Mouse (Mus musculus): ENCODE measurements around the gene Mrpl52. TPM values are rescaled to one million over a fixed set of nuclear protein-coding genes. Genes with fewer than 3 reads are reported as not detected.

Mrpl52 gene
- polyA plus RNA-seq, 2 experiments: 177 to 218 TPM

DNA sequence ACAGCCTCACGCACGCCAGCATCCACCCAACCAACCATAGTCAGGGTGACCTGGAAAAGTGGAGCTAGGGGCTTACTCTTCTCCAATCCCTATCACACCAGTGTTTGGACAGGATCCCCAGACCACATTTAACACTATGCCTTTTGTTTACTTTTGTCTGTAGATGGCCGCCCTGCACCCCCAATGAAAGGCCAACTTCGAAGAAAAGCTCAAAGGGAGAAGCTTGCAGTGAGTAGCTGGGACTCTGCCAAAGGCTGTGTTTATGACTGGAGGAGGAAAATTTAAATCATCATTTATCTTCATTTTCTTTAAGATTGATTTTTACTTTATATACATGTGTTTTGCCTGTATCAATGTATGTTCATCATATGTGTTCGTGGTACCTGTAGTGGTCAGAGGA is 1.7 kb downstream of the Mrpl52 start:
- no peaks in the 10 kb centered on the region for H3K9me3 ChIP-seq (ENCODE audit: control insufficient read depth, low read length)
- no peak overlapping the region for H3K4me3 ChIP-seq (ENCODE audit: insufficient read depth in 1 of 2, low read depth in 2 of 2, low read length in 2 of 2)
- H3K27ac ChIP-seq: no peak overlapping the region
- TF ChIP-seq CTCF (IDR thresholded peaks at IDR 0.05; ENCODE audit: low read depth): no peak
- no peak for TF ChIP-seq EP300 (IDR thresholded peaks at IDR 0.05; ENCODE audit: low read depth)
- H3K27me3 ChIP-seq (ENCODE audit: control insufficient read depth, insufficient read depth, low read length): peaks cover 31% of the 10 kb centered on the region
- no peak for ATAC-seq (ENCODE audit: insufficient read depth)
- peaks cover 27 to 48% of the 10 kb centered on the region in 2 experiments for H3K4me1 ChIP-seq (replicated peaks; ENCODE audit: control insufficient read depth in 2 of 2, insufficient read depth in 2 of 2, low read length in 1 of 2)
- 86% methylated on average over 5 of the region's 5 CpGs for WGBS (ENCODE audit: insufficient replicate concordance)
- H3K36me3 ChIP-seq (replicated peaks; ENCODE audit: control insufficient read depth, insufficient read depth, low read depth): no peaks in the 10 kb centered on the region; the same call in 1 of the 2 replicates
- DNase-seq (ENCODE audit: low read depth in 3 of 3, low spot score in 3 of 3): no peak
- H3K9ac ChIP-seq (replicated peaks): no peak overlapping the region
- peak overlapping the region; percentile 86; the same call in 1 of the 2 replicates for H3K4me2 ChIP-seq (ENCODE audit: low read depth)

- Histone ChIP-seq H3K9me3 (ENCODE audit: control insufficient read depth, low read length) (no peaks in the 10 kb centered on the region), H3K4me3 (ENCODE audit: insufficient read depth in 1 of 2, low read depth in 2 of 2, low read length in 2 of 2) (no peak overlapping the region), H3K27ac (no peak overlapping the region), H3K27me3 (ENCODE audit: control insufficient read depth, insufficient read depth, low read length) (peaks cover 33% of the 10 kb centered on the region), H3K4me2 (ENCODE audit: low read depth) (no peak overlapping the region), H3K9ac (replicated peaks) (no peak overlapping the region), H3K4me1 (replicated peaks; ENCODE audit: control insufficient read depth in 2 of 2, insufficient read depth in 2 of 2, low read length in 1 of 2) (peaks cover 21 to 40% of the 10 kb centered on the region in 2 experiments), H3K36me3 (replicated peaks; ENCODE audit: control insufficient read depth, insufficient read depth, low read depth) (no peaks in the 10 kb centered on the region; the same call in 1 of the 2 replicates)
- DNase-seq (ENCODE audit: low read depth in 3 of 3, low spot score in 3 of 3) (no peak), ATAC-seq (ENCODE audit: insufficient read depth) (no peak)
- WGBS (ENCODE audit: insufficient replicate concordance): 46% methylated on average over 7 of the region's 7 CpGs
- TF ChIP-seq CTCF (IDR thresholded peaks at IDR 0.05; ENCODE audit: low read depth) (no peak), EP300 (IDR thresholded peaks at IDR 0.05; ENCODE audit: low read depth) (no peak)
Observed at GRCm38 (mm10) chr14:54429332-54430093, 2.8 kb downstream of the Mrpl52 start.

DNA sequence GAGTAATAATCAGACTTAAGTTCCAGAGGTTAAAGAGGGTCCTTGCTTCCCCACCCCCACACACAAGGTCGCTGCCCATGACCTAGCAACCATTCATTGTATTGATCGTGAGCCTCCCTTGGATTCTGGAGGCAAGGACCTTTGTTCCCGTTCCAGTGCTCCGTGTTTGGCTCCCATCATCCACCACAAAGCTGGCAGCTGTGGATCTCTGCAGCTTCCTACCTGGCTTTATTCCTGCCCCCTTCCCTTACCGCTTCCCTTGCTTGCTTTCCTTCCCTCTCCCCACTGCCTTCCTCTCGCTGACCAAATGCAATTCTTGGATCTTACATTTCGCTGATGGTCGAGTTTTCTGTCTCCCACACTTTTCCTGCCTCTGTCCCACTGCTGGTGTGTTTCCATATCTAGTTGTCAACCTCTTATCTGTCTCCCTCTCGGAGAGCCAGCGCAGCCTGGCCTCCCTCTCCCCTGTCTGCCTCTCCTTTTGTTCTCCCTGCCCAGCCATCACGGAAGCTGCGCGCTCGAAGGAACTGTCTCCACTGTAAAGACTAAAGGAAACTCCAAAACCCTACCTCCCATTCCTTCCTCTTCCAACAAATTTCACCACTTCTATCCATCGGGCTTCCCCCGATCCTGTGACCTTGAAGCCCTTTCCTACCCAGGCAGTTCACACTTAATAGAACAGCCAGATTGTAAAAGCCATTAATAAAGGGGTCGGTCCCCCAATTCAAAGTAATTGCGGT is 3.9 kb downstream of the Mrpl52 start:
- Histone ChIP-seq H3K4me1 (replicated peaks; ENCODE audit: control insufficient read depth in 2 of 2, insufficient read depth in 2 of 2, low read length in 1 of 2) (peaks cover 11 to 30% of the 10 kb centered on the region in 2 experiments), H3K27ac (peak overlapping the region; percentile 13; the same call in 1 of the 2 replicates), H3K9ac (replicated peaks) (peak overlapping the region; percentile 27), H3K36me3 (replicated peaks; ENCODE audit: control insufficient read depth, insufficient read depth, low read depth) (no peaks in the 10 kb centered on the region; the same call in 1 of the 2 replicates), H3K27me3 (ENCODE audit: control insufficient read depth, insufficient read depth, low read length) (peaks cover 33% of the 10 kb centered on the region), H3K4me2 (ENCODE audit: low read depth) (peak overlapping the region; percentile 60), H3K9me3 (ENCODE audit: control insufficient read depth, low read length) (no peaks in the 10 kb centered on the region), H3K4me3 (ENCODE audit: insufficient read depth in 1 of 2, low read depth in 2 of 2, low read length in 2 of 2) (peak overlapping the region; percentile 55 to 60)
- WGBS (ENCODE audit: insufficient replicate concordance): 11% methylated on average over 18 of the region's 18 CpGs
- no peak for TF ChIP-seq EP300 (IDR thresholded peaks at IDR 0.05; ENCODE audit: low read depth)
- TF ChIP-seq CTCF (IDR thresholded peaks at IDR 0.05; ENCODE audit: low read depth): no peak
- ATAC-seq (ENCODE audit: insufficient read depth): no peak
- DNase-seq (ENCODE audit: low read depth in 3 of 3, low spot score in 3 of 3): no peak

- Histone ChIP-seq H3K27ac (peak within 1 kb of the TSS; percentile 13; the same call in 1 of the 2 replicates), H3K36me3 (replicated peaks; ENCODE audit: control insufficient read depth, insufficient read depth, low read depth) (no peaks in the 10 kb centered on the region; the same call in 1 of the 2 replicates), H3K27me3 (ENCODE audit: control insufficient read depth, insufficient read depth, low read length) (peaks cover 33% of the 10 kb centered on the region), H3K9ac (replicated peaks) (peak within 1 kb of the TSS; percentile 57), H3K4me1 (replicated peaks; ENCODE audit: control insufficient read depth in 2 of 2, insufficient read depth in 2 of 2, low read length in 1 of 2) (peaks cover 5 to 20% of the 10 kb centered on the region in 2 experiments; a peak in 3 of 4 replicates), H3K9me3 (ENCODE audit: control insufficient read depth, low read length) (no peaks in the 10 kb centered on the region), H3K4me2 (ENCODE audit: low read depth) (peak within 1 kb of the TSS; percentile 60), H3K4me3 (ENCODE audit: insufficient read depth in 1 of 2, low read depth in 2 of 2, low read length in 2 of 2) (peak within 1 kb of the TSS; percentile 55 to 60)
- ATAC-seq (ENCODE audit: insufficient read depth) (0 out of 2 replicates have a peak, but pooled peaks have one; percentile 11), DNase-seq (ENCODE audit: low read depth in 3 of 3, low spot score in 3 of 3) (no peak)
- 2% methylated on average over 49 of the region's 49 CpGs for WGBS (ENCODE audit: insufficient replicate concordance)
- TF ChIP-seq EP300 (IDR thresholded peaks at IDR 0.05; ENCODE audit: low read depth) (no peak), CTCF (IDR thresholded peaks at IDR 0.05; ENCODE audit: low read depth) (peak; percentile 26; the same call in 1 of the 2 replicates)
Observed at GRCm38 (mm10) chr14:54431334-54432077, 4.8 kb downstream of the Mrpl52 start, which contains the start of gene Mmp14. Mmp14 (plus strand) TSS chr14:54431612.

Data from liver, embryonic 14.5 days (tissue).